Mouse (Mus musculus): ENCODE data around the gene Serpinb6c.
"Not testable (repeated sequence)": the region's sequence is repeated elsewhere in the genome, so short reads cannot be mapped to it uniquely, and the experiment has no call there.

Gene Serpinb6c

GRCm38 (mm10) chr13:33905176-33905954 is at the start of gene Serpinb6c:
TSS of gene Serpinb6c (minus strand) at chr13:33905708.
- in situ Hi-C loops (cut with MboI; ENCODE audit: unreplicated experiment in 2 of 2) = loop anchor here in 1 of 2 experiments (10.0 kb wide), 1 partner anchor 1021 kb away; no protein-coding TSS in a partner anchor

GRCm38 (mm10) chr13:33952947-33953346 is 47.4 kb upstream of the Serpinb6c start:
- in situ Hi-C loops (cut with MboI; ENCODE audit: unreplicated experiment in 2 of 2) = loop anchor here (10.0 to 25.0 kb wide), 3 partner anchors 682 to 909 kb away; no protein-coding TSS in a partner anchor

DNA sequence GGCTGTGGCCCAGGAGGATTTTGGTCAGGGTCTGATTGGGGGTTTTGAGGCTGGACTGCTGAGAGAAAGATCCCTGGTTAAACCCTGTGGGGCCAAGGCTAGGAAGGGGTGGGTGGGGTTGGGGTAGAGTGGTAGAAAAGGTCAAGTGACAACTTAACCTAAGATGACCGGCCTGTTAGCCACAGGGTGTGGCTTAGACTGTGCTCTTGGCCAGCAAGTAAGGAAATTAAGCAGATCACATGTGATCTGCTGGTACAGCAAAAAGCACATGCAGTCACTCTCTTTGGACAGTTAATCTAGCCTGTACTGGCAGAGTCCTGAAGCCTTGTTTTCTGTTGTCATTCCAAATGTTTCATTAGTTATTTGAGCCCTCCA is 46.6 kb upstream of the Serpinb6c start:
- in situ Hi-C loops (cut with MboI; ENCODE audit: unreplicated experiment in 2 of 2) = loop anchor here (10.0 to 25.0 kb wide), 3 partner anchors 683 to 910 kb away; no protein-coding TSS in a partner anchor

GRCm38 (mm10) chr13:33951308-33952074 is 46.0 kb upstream of the Serpinb6c start:
- in situ Hi-C loops (cut with MboI; ENCODE audit: unreplicated experiment in 2 of 2) = loop anchor here (10.0 to 25.0 kb wide), 3 partner anchors 683 to 911 kb away; no protein-coding TSS in a partner anchor

- in situ Hi-C loops (cut with MboI; ENCODE audit: unreplicated experiment in 2 of 2) = no loop called here
Observed at GRCm38 (mm10) chr13:33942212-33942779, 36.8 kb upstream of the Serpinb6c start.

- in situ Hi-C loops (cut with MboI; ENCODE audit: unreplicated experiment in 2 of 2) = no loop called here
Observed at GRCm38 (mm10) chr13:33941288-33941808, 35.8 kb upstream of the Serpinb6c start.

DNA sequence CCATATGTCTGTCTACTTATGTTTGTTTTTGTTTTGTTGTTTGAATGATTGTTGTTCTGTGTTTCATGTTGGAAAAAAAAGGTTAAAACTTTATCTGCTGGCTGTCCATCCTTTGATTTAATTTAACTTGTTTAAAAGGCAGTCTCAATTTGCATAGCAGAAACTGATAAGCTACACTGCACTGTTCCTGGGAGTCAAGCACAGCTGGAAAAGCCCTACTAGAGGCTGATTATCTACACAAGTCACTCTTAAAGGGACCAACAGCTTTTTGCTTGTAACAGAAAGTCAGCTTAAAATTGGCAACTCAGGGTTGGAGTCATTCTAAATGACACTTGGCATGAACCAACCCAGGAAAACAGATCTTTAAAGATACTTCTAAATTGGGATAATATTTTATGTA is 32.1 kb upstream of the Serpinb6c start:
- in situ Hi-C loops (cut with MboI; ENCODE audit: unreplicated experiment in 2 of 2) = not testable (repeated sequence)

GRCm38 (mm10) chr13:33937151-33937550 is 31.6 kb upstream of the Serpinb6c start:
- in situ Hi-C loops (cut with MboI; ENCODE audit: unreplicated experiment in 2 of 2) = no loop called here

GRCm38 (mm10) chr13:33935465-33936181 is 30.1 kb upstream of the Serpinb6c start:
- in situ Hi-C loops (cut with MboI; ENCODE audit: unreplicated experiment in 2 of 2) = no loop called here

GRCm38 (mm10) chr13:33934743-33935142 is 29.2 kb upstream of the Serpinb6c start:
- in situ Hi-C loops (cut with MboI; ENCODE audit: unreplicated experiment in 2 of 2) = no loop called here

DNA sequence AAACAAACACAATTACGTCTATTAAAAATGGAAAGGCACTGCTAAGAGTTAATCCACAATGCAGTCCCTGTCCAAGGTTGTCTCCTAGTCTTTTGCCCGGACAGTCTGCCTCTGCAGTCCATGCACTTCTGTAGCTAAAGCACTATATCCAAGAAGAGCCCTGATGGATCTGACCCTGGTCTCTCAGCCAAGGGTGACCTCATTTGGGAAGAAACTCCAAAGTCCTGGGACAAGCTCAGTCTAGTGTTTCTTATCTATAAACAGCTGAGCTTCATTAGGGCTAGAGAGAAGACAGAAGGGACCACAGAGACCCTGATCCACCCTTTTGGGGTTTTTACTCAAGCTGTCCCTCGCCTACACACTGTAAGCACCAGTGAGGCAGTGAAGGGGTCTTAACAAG is 25.4 kb upstream of the Serpinb6c start:
- in situ Hi-C loops (cut with MboI; ENCODE audit: unreplicated experiment in 2 of 2) = no loop called here

GRCm38 (mm10) chr13:33930281-33930680 is 24.8 kb upstream of the Serpinb6c start:
- in situ Hi-C loops (cut with MboI; ENCODE audit: unreplicated experiment in 2 of 2) = no loop called here

DNA sequence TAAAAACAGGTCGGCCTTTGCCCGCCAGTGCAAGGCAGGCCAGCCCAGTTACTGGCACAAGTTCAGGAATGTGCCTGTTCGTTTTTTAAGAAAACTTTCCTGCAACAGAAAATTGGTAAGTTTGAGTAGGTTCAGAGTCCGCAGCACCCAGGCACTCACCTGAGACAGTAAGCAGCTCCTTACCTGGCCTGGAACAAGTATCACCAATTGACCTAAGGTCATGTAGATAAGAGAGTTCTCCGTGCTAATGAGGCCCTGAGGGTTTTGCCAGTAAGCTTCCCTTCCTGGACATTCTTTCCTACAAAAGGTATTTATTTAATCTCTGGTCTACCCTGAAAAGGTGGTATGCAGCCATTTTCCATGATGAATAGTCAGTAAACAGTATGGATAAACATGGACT is 16.2 kb upstream of the Serpinb6c start:
- in situ Hi-C loops (cut with MboI; ENCODE audit: unreplicated experiment in 2 of 2) = no loop called here

- in situ Hi-C loops (cut with MboI; ENCODE audit: unreplicated experiment in 2 of 2) = no loop called here
Observed at GRCm38 (mm10) chr13:33921041-33921440, 15.5 kb upstream of the Serpinb6c start.

DNA sequence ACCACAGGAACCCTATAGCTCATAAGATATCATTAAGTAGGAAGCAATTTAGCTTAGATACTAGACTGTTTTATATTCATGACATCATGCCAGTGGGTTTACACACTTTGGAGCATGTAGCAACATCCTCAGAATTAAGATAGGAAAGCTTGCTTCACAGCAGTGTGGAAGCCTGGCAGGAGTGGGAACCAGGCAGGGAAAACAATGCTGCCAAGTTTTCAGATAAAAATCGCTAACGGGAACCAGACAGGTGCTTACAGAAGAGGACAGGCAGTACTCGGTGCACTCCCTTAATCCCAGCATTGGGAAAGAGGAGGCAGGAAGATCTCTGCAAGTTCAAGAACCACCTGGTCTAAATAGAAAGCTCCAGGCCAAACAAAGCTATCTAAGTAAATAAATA is 1.3 kb upstream of the Serpinb6c start:
- in situ Hi-C loops (cut with MboI; ENCODE audit: unreplicated experiment in 2 of 2) = loop anchor here in 1 of 2 experiments (10.0 kb wide), 1 partner anchor 1022 kb away; no protein-coding TSS in a partner anchor

- in situ Hi-C loops (cut with MboI; ENCODE audit: unreplicated experiment in 2 of 2) = loop anchor here (5.0 to 10.0 kb wide), 2 partner anchors 1006 to 1018 kb away; partner anchors contain the start of gene Serpinb1c (in 1 of the 2)
Observed at GRCm38 (mm10) chr13:33903290-33903689, 2.2 kb downstream of the Serpinb6c start.

DNA sequence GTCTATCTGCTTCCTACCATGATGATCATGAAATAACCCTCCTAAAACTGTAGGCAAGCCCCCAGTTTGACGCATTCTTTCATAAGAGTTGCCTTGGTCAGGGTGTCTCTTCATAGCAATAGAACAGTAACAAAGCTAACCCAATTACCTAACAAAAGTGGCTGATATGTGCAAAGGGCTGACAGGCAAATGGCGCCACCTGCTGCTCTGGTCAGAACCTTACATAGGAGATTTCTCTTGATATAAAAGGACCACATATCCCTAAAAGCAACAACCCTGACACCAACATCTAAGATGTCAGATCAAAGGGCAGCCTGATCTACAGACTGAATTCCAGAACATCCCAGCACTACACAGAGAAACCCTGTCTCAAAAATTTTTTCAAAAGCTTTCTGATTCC is 11.3 kb downstream of the Serpinb6c start:
- in situ Hi-C loops (cut with MboI; ENCODE audit: unreplicated experiment in 2 of 2) = loop anchor here (5.0 to 25.0 kb wide), 5 partner anchors 819 to 1129 kb away; partner anchors contain the start of genes Serpinb1a (in 1 of the 2) and Serpinb1b (in 1 of the 2)

DNA sequence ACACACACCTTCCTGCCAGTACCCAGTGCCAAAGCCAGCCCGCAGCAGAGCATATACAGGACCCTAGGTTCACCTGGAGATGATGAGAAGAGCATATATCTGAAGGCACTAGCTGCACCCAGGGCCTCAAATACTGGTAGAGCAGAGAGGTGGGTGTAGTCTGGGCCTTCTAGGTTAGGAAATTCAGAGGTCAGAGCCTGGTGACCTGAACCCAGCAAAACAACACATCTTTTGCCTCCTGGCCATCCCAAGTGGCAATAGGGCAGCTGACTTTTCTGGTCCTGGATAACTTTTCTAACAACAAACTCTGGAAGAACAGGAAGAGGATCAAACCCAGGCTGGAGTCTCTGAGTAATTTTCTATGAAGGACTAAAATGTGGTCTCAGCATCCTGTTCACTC is 62.2 kb downstream of the Serpinb6c start, which contains the start of gene Serpinb6e:
Serpinb6e (minus strand) TSS at position 101 of the 400 bp plus-strand sequence.
- in situ Hi-C loops (cut with MboI; ENCODE audit: unreplicated experiment in 2 of 2) = no loop called here

GRCm38 (mm10) chr13:33830751-33831150 is 74.8 kb downstream of the Serpinb6c start:
- in situ Hi-C loops (cut with MboI; ENCODE audit: unreplicated experiment in 2 of 2) = no loop called here

Measured in v-Abl transformed pro-B cells (cell line).